Mouse (Mus musculus): ENCODE results near the gene Mrpl24.

Mrpl24 gene

DNA sequence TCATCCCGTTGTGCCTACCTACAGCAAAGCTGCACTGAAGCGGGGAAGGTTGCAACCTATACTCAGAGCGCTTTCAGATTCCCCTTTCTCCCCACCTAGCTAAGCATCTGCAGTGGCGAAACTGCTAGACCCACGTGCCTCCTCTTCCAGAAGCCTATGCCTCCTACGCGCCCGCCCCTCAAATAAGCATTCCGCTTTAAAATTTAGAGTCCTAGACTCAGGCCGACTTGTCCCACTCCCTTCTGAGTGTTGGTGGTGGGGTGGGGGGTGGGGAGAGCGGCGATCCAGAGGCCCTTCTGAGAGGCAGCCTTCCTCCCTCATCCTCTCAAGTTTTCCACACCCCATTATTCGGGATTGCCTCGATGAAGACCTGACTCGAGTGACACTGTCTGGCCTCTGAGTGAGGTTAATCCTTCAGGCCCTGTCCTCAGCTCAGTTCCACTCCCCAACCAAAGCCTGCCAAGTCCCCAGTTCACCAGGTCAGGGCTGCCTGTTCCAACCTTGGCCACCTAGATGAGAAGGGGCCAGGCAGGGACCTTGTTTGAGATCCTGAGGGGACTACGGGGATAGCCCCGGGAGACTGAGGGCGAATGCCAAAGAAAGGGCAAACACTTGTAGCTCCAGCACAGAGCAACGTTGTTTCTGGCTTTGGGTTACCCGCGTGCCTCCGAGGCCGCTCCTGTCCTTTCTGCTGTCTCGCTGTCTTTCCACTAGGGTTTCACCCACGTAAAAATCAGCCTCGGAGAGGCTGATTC is 27.9 kb downstream of the Mrpl24 start:
- no peak for DNase-seq (ENCODE audit: low read depth, low spot score)

DNA sequence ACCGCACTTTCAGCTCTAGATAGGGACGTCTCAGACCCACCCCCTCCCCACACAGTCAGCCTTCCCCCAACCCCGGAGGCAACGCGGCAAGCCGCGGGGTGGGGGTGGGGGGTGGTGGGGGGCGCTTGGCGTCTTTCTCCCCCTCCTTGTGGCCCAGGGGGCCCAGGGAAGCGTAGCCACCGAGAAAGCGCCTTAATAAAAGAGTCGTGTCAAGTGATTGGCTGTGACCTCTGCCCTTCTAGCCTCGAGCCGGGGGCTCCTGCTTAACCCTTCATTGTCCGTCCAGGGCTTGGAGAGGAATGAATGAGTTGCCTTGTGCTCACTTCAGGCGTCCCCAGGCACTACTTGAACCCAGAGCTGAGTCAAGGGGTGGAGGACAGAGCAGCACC is 28.5 kb downstream of the Mrpl24 start:
- no peak for DNase-seq (ENCODE audit: low read depth, low spot score)

DNA sequence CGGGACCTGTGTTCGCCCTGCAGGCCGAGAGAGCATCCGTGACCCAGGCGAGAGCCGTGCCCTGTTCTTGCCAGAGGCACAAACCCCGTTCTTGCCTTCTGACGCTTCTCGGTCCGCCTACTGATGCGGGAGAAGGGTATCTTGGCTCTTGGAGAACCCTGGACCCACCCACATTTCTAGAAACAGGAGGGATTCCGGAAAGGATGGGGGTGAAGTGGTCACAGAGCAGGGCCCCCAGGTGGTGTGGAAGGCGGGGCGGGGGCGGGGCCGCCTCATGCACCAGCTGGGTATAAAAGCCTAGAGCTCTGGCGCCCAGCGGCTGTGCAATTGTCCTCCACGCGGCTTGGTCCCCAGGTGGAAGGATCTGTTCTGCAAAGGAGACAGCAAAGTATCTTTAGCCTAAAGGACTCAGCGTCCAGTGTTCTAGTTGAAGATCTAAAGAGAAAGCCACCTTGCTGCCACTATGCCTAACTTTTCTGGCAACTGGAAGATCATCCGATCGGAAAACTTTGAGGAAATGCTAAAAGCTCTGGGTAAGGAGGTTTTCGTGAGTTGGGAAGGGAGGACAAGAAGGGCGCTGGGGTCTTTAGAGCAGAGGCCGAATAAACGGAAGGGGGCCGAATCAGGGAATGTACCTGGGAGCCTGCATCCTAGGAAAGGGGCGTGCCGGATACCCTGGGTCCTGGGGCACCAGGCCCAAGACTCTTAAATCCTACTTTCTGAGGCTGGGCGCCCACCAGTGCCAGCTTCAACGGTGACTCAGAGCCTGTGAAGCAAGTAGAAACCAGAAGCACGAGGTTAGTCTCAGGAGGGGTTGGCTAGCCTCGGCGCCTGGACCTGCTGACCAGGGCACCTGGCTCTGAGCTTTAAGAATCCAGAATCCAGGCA is 29.3 kb downstream of the Mrpl24 start, which contains the start of gene Crabp2:
Gene Crabp2 (plus strand): TSS at position 289 of the 888 bp plus-strand sequence.
- no peak for DNase-seq (ENCODE audit: low read depth, low spot score)

DNA sequence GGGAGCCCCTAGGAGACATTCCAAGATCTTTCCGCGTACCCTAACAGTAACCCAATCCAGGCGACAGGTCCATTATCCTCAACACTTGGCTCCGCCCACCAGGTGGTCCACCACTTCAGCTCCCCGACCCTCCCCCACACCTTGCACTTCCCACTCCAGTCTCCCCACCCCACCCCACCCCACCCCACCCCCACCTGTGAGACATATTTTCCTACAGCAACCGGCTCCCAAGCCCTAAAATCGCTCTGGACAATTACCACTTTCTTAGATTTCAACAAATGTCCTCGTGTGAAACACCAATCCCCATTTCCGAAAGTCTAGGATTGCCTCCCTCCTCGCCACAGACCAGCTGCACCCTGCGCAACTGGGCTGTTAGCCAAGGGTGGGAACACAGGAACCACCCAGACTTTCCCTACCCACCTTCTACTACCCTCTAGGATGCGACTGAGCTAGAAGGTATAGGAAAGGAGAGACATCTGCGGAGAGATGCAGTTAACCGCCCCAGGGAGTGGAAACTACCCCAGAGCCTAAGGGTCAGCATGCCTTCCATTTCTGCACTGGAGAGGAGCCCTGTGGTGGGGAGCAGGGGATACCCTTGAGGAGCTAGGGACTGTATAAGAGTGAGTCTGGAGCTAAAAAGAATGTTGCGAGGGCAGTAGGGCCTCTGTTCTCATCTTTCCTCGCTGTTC is 30.1 kb downstream of the Mrpl24 start:
- DNase-seq (ENCODE audit: low read depth, low spot score) = no peak

DNA sequence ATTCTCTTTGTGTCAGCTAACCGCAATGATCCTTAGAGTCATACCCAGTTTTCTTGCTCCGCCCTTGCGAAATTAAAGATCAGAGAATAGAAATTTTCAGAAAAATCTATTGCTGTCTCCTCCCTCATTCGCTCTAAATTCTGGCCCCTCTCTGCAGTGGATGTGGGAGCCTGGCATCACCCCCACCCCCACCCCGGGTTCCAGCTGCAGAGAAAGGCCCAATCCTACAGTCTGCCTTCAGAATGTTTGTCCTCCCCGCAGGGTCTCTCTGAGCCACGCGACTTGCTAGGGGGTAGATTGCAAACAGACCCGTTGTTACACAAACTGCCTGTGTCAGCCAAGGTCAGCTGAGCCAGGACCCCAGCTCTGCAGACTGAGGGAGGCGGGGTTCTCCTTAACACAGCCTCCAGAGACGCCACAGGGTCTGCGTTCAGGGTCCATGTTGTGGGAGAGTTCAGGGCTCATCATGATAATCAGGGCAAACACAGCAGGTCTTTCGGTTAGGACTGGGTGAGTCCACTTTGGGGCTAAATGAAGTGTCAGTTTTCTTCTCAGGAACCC is 30.7 kb downstream of the Mrpl24 start:
- DNase-seq (ENCODE audit: low read depth, low spot score) = no peak

DNA sequence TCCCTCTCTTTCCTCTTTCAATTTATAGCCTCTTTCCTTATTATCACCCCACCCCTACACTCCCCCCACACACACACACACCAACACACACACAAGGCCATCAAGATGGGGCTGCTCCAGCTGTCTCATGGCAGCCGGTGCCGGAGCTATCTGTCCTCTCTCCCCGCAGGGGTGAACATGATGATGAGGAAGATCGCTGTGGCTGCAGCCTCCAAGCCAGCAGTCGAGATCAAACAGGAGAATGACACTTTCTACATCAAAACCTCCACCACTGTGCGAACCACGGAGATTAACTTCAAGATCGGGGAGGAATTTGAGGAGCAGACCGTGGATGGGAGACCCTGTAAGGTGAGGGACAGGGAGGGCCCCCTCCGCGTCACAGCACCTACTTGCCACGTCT is 32.6 kb downstream of the Mrpl24 start:
- no peak for DNase-seq (ENCODE audit: low read depth, low spot score)

DNA sequence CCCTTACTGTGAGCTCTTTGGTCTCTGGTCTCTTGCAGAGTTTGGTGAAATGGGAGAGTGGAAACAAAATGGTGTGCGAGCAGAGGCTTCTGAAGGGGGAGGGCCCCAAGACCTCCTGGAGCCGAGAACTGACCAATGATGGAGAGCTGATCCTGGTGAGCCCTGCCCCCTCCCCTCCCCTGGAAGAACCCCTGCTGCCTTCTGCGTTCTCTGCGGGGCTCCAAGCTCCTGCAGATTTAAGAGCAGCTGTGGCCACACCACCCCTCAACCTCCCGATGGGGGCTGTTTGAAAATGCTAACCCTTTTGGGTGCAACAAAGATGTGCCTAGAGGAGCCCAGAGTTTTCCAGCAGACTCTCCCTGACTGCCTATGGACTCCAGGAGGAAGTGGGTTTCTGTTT is 33.1 kb downstream of the Mrpl24 start:
- DNase-seq (ENCODE audit: low read depth, low spot score) = no peak

DNA sequence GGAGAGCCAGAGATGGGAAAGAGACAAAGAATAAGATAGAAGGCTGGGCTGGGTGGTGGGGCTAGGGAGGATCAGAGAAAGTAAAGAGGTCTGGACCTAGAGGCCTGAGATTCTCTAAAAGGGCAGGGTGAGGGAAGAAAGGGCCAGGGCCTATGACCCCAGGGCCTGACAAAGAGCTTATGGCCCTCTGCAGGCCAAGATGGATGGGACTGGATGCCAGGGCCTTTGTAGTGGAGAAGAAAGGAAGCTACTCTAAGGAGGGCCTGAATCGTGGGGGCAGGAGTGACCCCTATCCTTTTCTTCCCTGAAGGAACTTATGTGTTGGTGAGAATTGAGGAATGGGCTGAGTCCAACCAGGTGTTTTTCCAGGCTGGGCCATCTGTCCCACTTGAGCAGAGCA is 38.8 kb downstream of the Mrpl24 start:
- no peak for DNase-seq (ENCODE audit: low read depth, low spot score)

DNA sequence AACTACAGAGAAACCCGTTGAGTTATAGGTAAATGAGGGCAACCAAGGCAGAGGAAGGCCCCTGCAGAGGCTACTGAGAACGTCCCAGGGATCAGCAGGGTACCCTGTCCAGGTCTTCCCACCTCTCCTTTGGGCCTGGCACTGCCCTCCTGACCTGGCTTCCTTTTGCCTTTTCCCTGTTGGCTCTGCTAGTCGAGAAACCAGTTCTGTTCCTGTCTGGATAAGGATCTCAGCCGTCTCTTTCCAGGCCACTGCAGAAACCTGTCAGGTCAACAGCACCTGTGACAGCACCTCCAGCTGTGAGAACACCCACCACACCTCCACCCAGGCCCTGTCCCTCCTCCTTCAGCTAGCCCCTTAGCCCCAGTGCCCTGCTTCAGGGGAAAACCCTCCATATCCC is 39.2 kb downstream of the Mrpl24 start:
- no peak for DNase-seq (ENCODE audit: low read depth, low spot score)

DNA sequence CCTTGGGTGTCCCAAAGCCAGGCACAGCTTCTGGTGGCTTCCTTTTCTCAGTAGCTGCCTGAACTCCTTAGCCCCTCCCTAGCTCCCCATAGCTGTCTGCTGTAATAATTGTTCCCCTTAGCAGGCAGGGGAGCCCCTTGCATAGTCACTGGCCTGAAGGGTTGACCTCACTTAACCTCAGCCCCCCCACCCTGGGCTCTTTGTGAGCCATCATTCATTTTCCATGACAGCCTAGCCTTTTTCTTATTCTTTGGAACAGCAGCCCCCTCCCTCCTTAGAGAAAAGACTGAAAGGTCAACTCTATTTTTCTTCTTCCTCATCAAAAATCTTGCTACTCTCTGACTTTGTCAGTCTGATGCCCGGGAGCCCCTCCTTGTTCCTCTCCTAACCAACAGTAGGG is 39.7 kb downstream of the Mrpl24 start:
- DNase-seq (ENCODE audit: low read depth, low spot score) = no peak

DNA sequence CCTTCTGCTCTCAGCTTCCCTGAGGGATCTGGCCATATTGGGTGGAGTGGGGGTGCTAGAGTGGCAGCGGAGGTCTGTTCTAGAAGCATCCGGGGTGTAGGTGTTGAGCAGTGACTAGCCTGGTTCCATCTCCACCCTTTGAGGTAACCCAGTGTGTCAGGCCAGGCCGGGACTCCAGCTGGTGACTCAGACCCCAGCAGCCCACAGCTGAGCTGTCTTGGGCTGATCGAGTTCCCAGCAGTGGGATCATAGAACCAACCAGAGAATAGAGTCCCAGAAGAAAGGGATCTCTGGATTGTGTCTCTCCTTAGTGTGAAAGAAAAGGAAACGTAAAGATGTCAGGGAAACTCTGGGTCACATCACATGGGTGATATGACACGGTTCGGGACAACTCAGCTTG is 40.1 kb downstream of the Mrpl24 start:
- no peak for DNase-seq (ENCODE audit: low read depth, low spot score)

DNA sequence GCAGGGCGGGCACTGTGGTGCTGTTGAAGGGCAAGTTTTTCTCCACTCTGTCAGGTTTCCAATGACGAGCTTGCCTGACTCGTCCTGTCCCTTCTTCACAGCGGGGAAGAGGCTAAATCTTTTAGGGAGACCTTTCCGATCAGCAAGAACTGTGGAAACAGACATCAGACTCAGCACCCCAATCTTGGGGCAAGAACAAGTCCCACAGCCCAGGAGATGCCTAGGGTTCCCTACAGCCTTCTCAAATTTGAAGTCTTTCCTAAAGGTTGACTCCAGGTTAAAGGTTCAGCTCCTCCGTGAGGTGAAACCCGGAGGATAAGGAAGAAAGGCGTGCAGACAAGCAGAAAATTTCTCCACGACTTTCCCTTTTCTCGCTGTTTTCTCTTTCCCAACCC is 40.9 kb downstream of the Mrpl24 start:
- no peak for DNase-seq (ENCODE audit: low read depth, low spot score)

DNA sequence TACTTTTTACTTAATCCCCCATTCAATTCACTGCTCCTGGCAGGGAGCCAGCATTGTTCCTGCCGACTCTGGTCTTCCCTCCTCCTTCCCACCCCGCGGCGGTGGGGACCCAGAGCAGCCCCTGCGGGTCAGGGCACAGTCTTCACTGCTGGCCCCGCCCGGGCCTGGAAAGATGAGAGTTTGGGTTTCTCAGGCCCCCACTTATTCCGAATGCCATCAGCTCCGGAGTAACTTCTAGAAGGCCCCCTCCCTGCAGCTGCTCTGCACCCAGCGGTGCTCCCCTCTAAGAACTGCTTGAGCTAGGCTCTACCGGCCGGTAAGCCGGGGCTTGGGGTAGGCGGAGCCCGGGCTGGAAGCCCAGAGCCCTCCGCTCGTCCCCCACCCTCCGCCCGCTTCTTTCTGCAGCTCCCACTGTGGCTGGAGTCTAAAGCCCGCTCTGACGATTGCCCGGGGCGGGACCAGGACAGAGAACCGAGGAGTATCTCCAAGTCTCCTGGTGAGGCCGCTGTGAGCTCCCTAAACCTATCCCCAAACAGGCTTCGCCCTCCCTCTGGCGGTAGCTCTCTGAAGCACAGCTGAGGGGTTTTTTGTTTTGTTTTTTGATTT is 41.4 kb downstream of the Mrpl24 start:
- peak; percentile 88 for DNase-seq (ENCODE audit: low read depth, low spot score)

DNA sequence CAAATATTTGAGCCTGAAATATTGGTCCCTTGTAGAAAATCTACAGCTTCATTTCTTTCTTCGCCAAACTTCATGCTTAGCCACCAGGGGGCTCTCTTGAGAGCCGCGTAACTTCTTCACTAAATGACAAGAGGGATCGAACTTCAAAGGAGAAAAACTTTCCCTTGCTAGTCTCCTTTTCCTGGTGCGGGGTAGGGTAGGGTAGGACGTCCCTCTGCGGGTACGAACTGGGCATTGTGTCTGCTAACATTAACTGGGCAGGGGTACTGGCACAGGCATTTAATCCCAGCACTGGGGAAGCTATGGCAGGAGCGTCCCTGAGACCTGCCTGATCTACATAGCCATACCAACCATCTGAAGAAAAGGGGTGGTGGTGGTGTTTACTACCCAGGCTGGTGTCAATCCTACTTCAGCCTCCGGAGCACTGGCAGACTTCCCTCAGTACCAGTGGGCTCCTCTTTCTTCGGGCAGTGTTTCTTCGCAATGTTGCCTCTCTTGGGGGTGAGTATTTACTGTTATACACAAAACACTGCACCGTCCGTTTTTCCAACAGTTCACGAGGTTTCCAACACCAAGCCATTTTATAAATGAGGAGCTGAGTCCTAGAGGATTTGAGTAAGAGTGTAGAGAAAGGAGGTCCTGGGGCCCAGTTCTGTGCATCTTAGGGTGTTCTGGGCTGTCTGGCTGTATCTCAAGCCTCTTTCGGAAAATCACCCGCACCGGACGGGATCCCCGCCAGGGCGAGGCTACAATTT is 51.1 kb downstream of the Mrpl24 start:
- no peak for DNase-seq (ENCODE audit: low read depth, low spot score)

DNA sequence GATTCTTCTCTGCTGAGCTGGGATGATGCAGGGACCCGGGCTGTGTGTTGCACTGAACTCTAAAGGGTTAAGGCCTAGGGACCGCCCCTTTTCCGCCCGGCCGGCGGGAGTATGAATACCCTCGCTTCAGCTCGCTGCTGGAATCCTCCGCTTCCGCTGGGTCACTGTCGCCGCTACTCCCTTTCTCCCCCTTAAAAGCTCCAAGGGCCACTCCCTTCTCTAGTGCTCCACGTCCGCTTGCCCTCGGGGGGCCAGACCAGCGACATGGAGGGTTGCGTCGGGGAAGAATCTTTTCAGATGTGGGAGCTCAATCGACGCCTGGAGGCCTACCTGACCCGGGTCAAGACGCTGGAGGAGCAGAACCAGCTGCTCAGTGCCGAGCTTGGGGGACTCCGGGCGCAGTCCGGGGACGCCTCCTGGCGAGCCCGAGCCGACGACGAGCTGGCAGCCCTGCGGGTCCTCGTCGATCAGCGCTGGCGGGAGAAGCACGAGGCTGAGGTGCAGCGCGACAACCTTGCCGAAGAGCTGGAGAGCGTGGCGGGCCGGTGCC is 51.7 kb downstream of the Mrpl24 start, which contains the start of gene Nes:
Gene Nes (plus strand): TSS at position 140 of the 550 bp plus-strand sequence.
- no peak for DNase-seq (ENCODE audit: low read depth, low spot score)

DNA sequence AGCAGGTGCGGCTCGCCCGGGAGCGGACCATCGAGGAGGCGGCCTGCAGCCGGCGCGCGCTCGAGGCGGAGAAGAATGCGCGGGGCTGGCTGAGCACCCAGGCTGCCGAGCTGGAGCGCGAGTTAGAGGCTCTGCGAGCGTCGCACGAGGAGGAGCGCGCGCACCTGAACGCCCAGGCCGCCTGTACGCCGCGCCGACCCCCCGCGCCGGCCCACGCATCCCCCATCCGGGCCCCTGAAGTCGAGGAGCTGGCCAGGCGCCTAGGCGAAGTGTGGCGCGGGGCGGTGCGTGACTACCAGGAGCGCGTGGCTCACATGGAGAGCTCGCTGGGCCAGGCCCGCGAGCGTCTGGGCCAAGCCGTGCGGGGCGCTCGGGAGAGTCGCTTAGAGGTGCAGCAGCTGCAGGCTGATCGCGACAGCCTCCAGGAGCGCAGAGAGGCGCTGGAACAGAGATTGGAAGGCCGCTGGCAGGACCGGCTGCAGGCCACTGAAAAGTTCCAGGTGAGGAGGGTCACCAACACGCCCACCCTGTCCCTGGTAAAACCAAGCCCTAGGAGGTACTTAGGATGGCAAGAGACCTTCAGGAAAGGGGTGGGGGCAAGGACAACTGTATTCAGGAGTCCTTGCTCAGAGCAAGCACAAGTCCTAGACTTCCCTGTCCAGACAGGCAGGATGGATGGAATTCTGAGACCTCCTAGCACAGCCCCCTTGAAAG is 52.3 kb downstream of the Mrpl24 start:
- no peak for DNase-seq (ENCODE audit: low read depth, low spot score)

DNA sequence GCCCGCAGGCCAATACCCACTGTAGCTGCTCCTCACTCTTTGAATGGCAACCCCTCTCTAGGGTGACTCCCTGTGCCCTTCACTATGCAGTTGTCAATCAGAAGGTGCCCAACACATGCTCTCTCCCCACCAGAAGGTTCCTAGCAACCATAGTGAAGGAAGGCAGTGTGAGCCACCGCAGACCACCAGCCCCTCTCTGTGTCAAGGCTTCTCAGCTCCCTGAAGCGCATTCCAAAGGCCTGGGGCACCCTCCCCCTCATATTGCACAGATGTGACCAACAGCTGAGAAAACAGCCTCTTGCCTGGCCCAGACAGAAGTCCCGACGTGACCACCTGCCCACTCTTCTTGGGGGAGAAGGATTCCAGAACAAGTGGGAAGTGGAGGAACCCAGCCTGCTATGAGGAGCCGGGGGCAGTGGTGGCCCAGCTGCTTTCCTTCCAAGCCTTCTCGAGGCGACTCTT is 52.9 kb downstream of the Mrpl24 start:
- no peak for DNase-seq (ENCODE audit: low read depth, low spot score)

DNA sequence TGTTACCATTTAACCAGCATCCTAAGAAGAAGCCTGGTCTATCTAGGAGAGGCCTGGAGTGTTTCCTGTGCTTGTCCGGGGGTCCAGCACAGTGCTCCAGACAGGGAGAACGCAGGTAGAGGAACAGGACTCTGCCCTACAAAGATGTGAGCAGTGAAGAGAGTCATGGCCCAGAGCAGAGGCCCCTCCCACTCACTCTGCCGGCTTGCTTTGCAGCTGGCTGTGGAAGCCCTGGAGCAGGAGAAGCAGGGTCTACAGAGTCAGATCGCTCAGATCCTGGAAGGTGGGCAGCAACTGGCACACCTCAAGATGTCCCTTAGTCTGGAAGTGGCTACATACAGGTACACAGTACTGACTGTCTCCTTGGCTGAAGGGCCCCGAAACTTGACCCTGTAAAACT is 53.5 kb downstream of the Mrpl24 start:
- no peak for DNase-seq (ENCODE audit: low read depth, low spot score)

All from retina, postnatal 7 days (tissue).